Mouse (Mus musculus): ENCODE data around the gene Kif27. TPM values are rescaled to one million over a fixed set of nuclear protein-coding genes. Genes with fewer than 3 reads are reported as not detected.

Gene Kif27
- polyA plus RNA-seq, 1 experiment from 2014 or later, result 2.3 TPM

DNA sequence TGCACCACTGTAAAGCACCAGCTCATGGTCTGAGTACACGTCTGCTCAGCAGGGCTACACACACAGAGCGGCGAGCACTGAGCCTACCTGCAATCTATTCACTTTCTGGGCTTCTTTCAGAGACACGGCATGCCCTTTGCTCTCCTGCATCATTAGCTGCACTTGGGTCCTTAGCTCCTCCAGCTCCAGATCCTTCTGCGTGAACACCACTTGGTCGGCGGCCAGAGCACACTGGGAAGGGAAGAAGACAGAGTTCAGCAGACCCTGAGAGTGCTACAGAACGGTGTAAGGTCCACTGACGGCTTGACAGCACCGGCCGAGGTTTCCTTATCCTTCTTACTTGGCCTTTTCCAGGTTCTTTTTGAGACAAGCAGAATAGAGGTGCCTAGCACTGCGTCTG lies 21.5 kb downstream of the Kif27 start:
- no peak overlapping the region for H3K9ac ChIP-seq (replicated peaks; ENCODE audit: low read length)
- H3K27me3 ChIP-seq (ENCODE audit: control insufficient read depth, insufficient read depth, low read length), result no peaks in the 10 kb centered on the region
- H3K4me2 ChIP-seq (ENCODE audit: low read length), result no peak overlapping the region
- H3K36me3 ChIP-seq (ENCODE audit: control insufficient read depth, insufficient read depth, low read length), result no peaks in the 10 kb centered on the region
- DNase-seq (no peak), ATAC-seq (ENCODE audit: low FRiP score, low TSS enrichment) (no peak)
- no peak overlapping the region for H3K27ac ChIP-seq (replicated peaks; ENCODE audit: low read depth, low read length)
- WGBS, result 86% methylated on average over 12 of the region's 12 CpGs
- H3K4me1 ChIP-seq (ENCODE audit: control insufficient read depth, insufficient read depth, low read length), result no peaks in the 10 kb centered on the region
- H3K4me3 ChIP-seq (replicated peaks; ENCODE audit: low read depth, low read length), result no peak overlapping the region
- H3K9me3 ChIP-seq (ENCODE audit: control insufficient read depth, low read length), result no peaks in the 10 kb centered on the region

- 97% methylated on average over 5 of the region's 5 CpGs for WGBS
- no peaks in the 10 kb centered on the region for H3K27me3 ChIP-seq (ENCODE audit: control insufficient read depth, insufficient read depth, low read length)
- H3K4me2 ChIP-seq (ENCODE audit: low read length), result no peak overlapping the region
- no peak overlapping the region for H3K27ac ChIP-seq (replicated peaks; ENCODE audit: low read depth, low read length)
- H3K4me3 ChIP-seq (replicated peaks; ENCODE audit: low read depth, low read length), result no peak overlapping the region
- no peak overlapping the region for H3K9ac ChIP-seq (replicated peaks; ENCODE audit: low read length)
- H3K4me1 ChIP-seq (ENCODE audit: control insufficient read depth, insufficient read depth, low read length), result no peaks in the 10 kb centered on the region
- no peaks in the 10 kb centered on the region for H3K9me3 ChIP-seq (ENCODE audit: control insufficient read depth, low read length)
- H3K36me3 ChIP-seq (ENCODE audit: control insufficient read depth, insufficient read depth, low read length), result no peaks in the 10 kb centered on the region
- DNase-seq (no peak), ATAC-seq (ENCODE audit: low FRiP score, low TSS enrichment) (no peak)
Observed at GRCm38 (mm10) chr13:58334116-58334515, 24.8 kb downstream of the Kif27 start.

GRCm38 (mm10) chr13:58317768-58318167 lies 41.2 kb downstream of the Kif27 start:
- H3K36me3 ChIP-seq (ENCODE audit: control insufficient read depth, insufficient read depth, low read length), result no peaks in the 10 kb centered on the region
- H3K9ac ChIP-seq (replicated peaks; ENCODE audit: low read length), result no peak overlapping the region
- no peak overlapping the region for H3K4me2 ChIP-seq (ENCODE audit: low read length)
- no peaks in the 10 kb centered on the region for H3K9me3 ChIP-seq (ENCODE audit: control insufficient read depth, low read length)
- H3K4me1 ChIP-seq (ENCODE audit: control insufficient read depth, insufficient read depth, low read length), result no peaks in the 10 kb centered on the region
- peak overlapping the region; percentile 21; the same call in 1 of the 2 replicates for H3K27ac ChIP-seq (replicated peaks; ENCODE audit: low read depth, low read length)
- 27% methylated on average over 2 of the region's 2 CpGs for WGBS
- ATAC-seq (ENCODE audit: low FRiP score, low TSS enrichment) (no peak), DNase-seq (peak; percentile 65)
- no peaks in the 10 kb centered on the region for H3K27me3 ChIP-seq (ENCODE audit: control insufficient read depth, insufficient read depth, low read length)
- H3K4me3 ChIP-seq (replicated peaks; ENCODE audit: low read depth, low read length), result no peak overlapping the region

DNA sequence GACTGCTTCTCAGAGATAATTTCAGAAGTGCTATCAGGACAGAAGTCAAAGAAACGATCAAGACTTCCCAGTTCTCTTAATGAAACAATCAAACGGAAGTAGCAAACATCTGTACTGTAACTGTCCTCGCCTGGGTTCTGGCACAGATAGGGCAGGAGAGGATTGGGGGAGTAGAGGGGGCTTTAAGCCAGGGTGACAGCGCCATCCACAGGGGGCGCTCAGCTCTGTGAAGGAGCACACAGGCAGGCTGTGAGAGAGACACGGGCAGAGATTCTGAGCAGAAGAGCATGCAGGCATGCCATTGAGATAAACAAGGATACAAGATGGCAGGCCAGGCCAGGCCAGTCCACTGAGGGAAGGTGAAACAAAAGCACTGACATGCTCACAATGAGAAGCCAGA lies 43.9 kb downstream of the Kif27 start:
- Histone ChIP-seq H3K27me3 (ENCODE audit: control insufficient read depth, insufficient read depth, low read length) (no peaks in the 10 kb centered on the region), H3K27ac (replicated peaks; ENCODE audit: low read depth, low read length) (no peak overlapping the region), H3K4me3 (replicated peaks; ENCODE audit: low read depth, low read length) (no peak overlapping the region), H3K36me3 (ENCODE audit: control insufficient read depth, insufficient read depth, low read length) (no peaks in the 10 kb centered on the region), H3K9me3 (ENCODE audit: control insufficient read depth, low read length) (no peaks in the 10 kb centered on the region), H3K4me1 (ENCODE audit: control insufficient read depth, insufficient read depth, low read length) (no peaks in the 10 kb centered on the region), H3K4me2 (ENCODE audit: low read length) (no peak overlapping the region), H3K9ac (replicated peaks; ENCODE audit: low read length) (no peak overlapping the region)
- no peak for ATAC-seq (ENCODE audit: low FRiP score, low TSS enrichment)
- no peak for DNase-seq
- 64% methylated on average over 6 of the region's 6 CpGs for WGBS

DNA sequence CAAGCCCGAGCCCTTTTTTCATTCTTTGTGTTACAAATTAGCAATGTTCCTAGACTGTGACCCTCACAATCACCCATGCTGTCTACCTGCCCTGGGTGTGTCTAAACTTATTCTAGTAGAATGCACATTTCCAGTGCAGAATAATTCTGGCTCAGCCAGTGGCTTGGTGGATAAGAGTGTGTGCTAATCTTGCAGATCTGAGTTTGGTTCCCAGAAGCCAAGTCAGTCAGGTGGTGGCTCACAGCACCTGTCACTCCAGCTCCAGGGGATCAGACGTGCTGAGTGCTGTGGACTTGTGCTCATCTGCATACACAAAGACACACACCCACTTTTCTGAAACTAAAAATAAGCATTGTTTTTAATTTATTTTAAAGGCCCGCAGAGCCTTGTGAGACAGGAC lies 45.2 kb downstream of the Kif27 start:
- no peaks in the 10 kb centered on the region for H3K27me3 ChIP-seq (ENCODE audit: control insufficient read depth, insufficient read depth, low read length)
- no peak overlapping the region for H3K27ac ChIP-seq (replicated peaks; ENCODE audit: low read depth, low read length)
- H3K4me2 ChIP-seq (ENCODE audit: low read length), result no peak overlapping the region
- H3K9me3 ChIP-seq (ENCODE audit: control insufficient read depth, low read length), result no peaks in the 10 kb centered on the region
- no peaks in the 10 kb centered on the region for H3K4me1 ChIP-seq (ENCODE audit: control insufficient read depth, insufficient read depth, low read length)
- no peak overlapping the region for H3K4me3 ChIP-seq (replicated peaks; ENCODE audit: low read depth, low read length)
- no peaks in the 10 kb centered on the region for H3K36me3 ChIP-seq (ENCODE audit: control insufficient read depth, insufficient read depth, low read length)
- no peak overlapping the region for H3K9ac ChIP-seq (replicated peaks; ENCODE audit: low read length)
- ATAC-seq (ENCODE audit: low FRiP score, low TSS enrichment) (no peak), DNase-seq (no peak)
- WGBS, result 64% methylated on average over 3 of the region's 3 CpGs

DNA sequence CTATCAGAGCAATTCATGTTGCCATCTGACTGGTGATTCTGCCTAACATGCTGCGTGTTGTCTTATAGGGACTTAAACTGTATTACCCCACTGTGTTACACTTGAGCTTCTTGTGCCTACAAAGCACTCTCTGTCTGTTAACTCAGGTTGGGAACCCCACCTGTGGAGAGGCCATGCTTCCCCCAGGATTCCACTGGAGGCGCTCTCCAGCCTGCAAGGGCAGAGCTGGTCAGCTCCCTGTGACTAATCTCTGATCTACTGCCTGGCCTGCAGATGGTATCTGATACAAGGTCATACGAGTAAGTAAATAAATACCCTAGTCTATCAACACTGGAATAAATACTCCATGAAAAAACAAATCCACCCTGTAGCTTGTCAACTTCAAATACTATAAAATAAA lies 47.6 kb downstream of the Kif27 start:
- Histone ChIP-seq H3K9me3 (ENCODE audit: control insufficient read depth, low read length) (no peaks in the 10 kb centered on the region), H3K27me3 (ENCODE audit: control insufficient read depth, insufficient read depth, low read length) (no peaks in the 10 kb centered on the region), H3K4me1 (ENCODE audit: control insufficient read depth, insufficient read depth, low read length) (no peaks in the 10 kb centered on the region), H3K36me3 (ENCODE audit: control insufficient read depth, insufficient read depth, low read length) (no peaks in the 10 kb centered on the region), H3K27ac (replicated peaks; ENCODE audit: low read depth, low read length) (no peak overlapping the region), H3K4me2 (ENCODE audit: low read length) (no peak overlapping the region), H3K4me3 (replicated peaks; ENCODE audit: low read depth, low read length) (no peak overlapping the region), H3K9ac (replicated peaks; ENCODE audit: low read length) (no peak overlapping the region)
- DNase-seq (no peak), ATAC-seq (ENCODE audit: low FRiP score, low TSS enrichment) (no peak)
- WGBS, result 50% methylated on average over 3 of the region's 3 CpGs

DNA sequence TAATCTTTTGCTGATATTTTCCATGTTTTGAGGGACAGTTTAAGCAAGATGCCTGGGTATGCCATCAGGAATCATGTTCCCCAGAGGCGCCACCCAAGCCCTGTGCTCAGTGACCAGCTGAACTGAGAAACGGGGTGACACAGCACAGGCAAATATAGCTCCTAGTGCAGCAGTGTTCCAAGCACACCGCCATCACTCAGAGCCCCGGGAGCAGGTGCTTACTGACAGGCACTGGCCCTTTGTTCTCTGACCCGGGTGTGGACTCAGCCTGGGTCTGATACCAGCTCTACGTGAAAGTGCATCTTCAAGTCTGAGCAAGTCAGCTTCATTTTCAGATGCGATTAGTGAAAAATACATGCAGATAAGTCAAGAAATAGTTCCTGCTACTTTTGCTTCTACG lies 49.4 kb downstream of the Kif27 start:
- Histone ChIP-seq H3K9ac (replicated peaks; ENCODE audit: low read length) (no peak overlapping the region), H3K4me2 (ENCODE audit: low read length) (no peak overlapping the region), H3K27ac (replicated peaks; ENCODE audit: low read depth, low read length) (no peak overlapping the region), H3K36me3 (ENCODE audit: control insufficient read depth, insufficient read depth, low read length) (no peaks in the 10 kb centered on the region), H3K4me3 (replicated peaks; ENCODE audit: low read depth, low read length) (no peak overlapping the region), H3K4me1 (ENCODE audit: control insufficient read depth, insufficient read depth, low read length) (no peaks in the 10 kb centered on the region), H3K9me3 (ENCODE audit: control insufficient read depth, low read length) (no peaks in the 10 kb centered on the region), H3K27me3 (ENCODE audit: control insufficient read depth, insufficient read depth, low read length) (no peaks in the 10 kb centered on the region)
- ATAC-seq (ENCODE audit: low FRiP score, low TSS enrichment) (no peak), DNase-seq (no peak)
- WGBS, result 68% methylated on average over 8 of the region's 8 CpGs

- no peaks in the 10 kb centered on the region for H3K36me3 ChIP-seq (ENCODE audit: control insufficient read depth, insufficient read depth, low read length)
- ATAC-seq (ENCODE audit: low FRiP score, low TSS enrichment) (no peak), DNase-seq (no peak)
- no peaks in the 10 kb centered on the region for H3K9me3 ChIP-seq (ENCODE audit: control insufficient read depth, low read length)
- WGBS, result 92% methylated on average over 5 of the region's 5 CpGs
- no peak overlapping the region for H3K4me2 ChIP-seq (ENCODE audit: low read length)
- no peak overlapping the region for H3K9ac ChIP-seq (replicated peaks; ENCODE audit: low read length)
- no peaks in the 10 kb centered on the region for H3K27me3 ChIP-seq (ENCODE audit: control insufficient read depth, insufficient read depth, low read length)
- no peak overlapping the region for H3K27ac ChIP-seq (replicated peaks; ENCODE audit: low read depth, low read length)
- H3K4me1 ChIP-seq (ENCODE audit: control insufficient read depth, insufficient read depth, low read length), result no peaks in the 10 kb centered on the region
- H3K4me3 ChIP-seq (replicated peaks; ENCODE audit: low read depth, low read length), result no peak overlapping the region
Observed at GRCm38 (mm10) chr13:58307453-58307852, 51.5 kb downstream of the Kif27 start.

DNA sequence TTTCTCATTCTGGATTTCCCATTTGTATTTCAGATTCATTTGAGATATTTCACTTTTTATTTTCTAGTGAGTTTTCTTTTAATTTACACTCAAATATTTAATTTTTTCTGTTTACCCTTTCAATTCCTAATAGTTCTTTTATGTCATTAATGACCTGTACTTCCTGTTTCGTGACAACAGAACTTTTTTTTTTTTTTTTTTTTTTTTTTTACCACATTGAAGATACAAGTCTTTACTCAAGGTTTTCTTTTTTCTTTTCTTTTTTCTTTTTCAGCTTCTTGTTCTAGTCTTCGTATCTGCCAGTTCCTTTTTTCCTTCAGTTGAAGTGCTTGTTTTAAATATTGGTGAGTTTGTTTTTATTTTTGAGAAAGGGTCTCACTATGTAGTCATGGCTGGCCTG lies 53.7 kb downstream of the Kif27 start:
- Histone ChIP-seq H3K9me3 (ENCODE audit: control insufficient read depth, low read length) (no peaks in the 10 kb centered on the region), H3K27me3 (ENCODE audit: control insufficient read depth, insufficient read depth, low read length) (no peaks in the 10 kb centered on the region), H3K4me3 (replicated peaks; ENCODE audit: low read depth, low read length) (no peak overlapping the region), H3K4me2 (ENCODE audit: low read length) (no peak overlapping the region), H3K9ac (replicated peaks; ENCODE audit: low read length) (no peak overlapping the region), H3K36me3 (ENCODE audit: control insufficient read depth, insufficient read depth, low read length) (no peaks in the 10 kb centered on the region), H3K27ac (replicated peaks; ENCODE audit: low read depth, low read length) (no peak overlapping the region), H3K4me1 (ENCODE audit: control insufficient read depth, insufficient read depth, low read length) (no peaks in the 10 kb centered on the region)
- DNase-seq, result no peak
- ATAC-seq (ENCODE audit: low FRiP score, low TSS enrichment), result no peak
- 94% methylated on average over 2 of the region's 2 CpGs for WGBS
